Mouse (Mus musculus) small intestine, adult 2 months (tissue): ENCODE data around the gene Mgrn1. TPM values are rescaled to one million over a fixed set of nuclear protein-coding genes. Genes with fewer than 3 reads are reported as not detected.
A peak's percentile ranks its signal among the peaks of the same experiment; 100 is the strongest.

Experiments
- H3K27ac ChIP-seq: fragments of 200-500 bp; 2 replicates; pipeline ENCODE4 v1.5.1; 2012; ENCODE audit warnings: low read depth, low read length, control low read depth, inconsistent platforms; ENCODE audit not compliant: insufficient read depth
- H3K27me3 ChIP-seq: fragments of 200-500 bp; 2 replicates; pipeline ENCODE4 v1.6.1; 2012; ENCODE audit warnings: mild to moderate bottlenecking, moderate library complexity, low read length, inconsistent platforms; ENCODE audit not compliant: control insufficient read depth, insufficient read depth
- H3K36me3 ChIP-seq: fragments of 200-500 bp; 2 replicates; pipeline ENCODE4 v1.6.1; 2012; ENCODE audit warnings: mild to moderate bottlenecking, low read length, control low read depth, inconsistent platforms; ENCODE audit not compliant: control insufficient read depth, insufficient read depth
- H3K4me1 ChIP-seq: fragments of 200-500 bp; 2 replicates; pipeline ENCODE4 v1.6.1; 2012; ENCODE audit warnings: low read length, inconsistent platforms, mixed read lengths; ENCODE audit not compliant: control insufficient read depth, insufficient read depth, insufficient read length
- H3K4me3 ChIP-seq: fragments of 200-500 bp; 2 replicates; pipeline ENCODE4 v1.5.1; 2012; ENCODE audit warnings: low read depth, mild to moderate bottlenecking, control low read depth, inconsistent platforms, low read length, moderate library complexity
- CTCF ChIP-seq: fragments of 200-500 bp; IDR thresholded peaks from 2 replicates; pipeline ENCODE4 v1.5.1; 2012; ENCODE audit warnings: low read depth, mild to moderate bottlenecking, control low read depth, inconsistent platforms, low read length, moderate library complexity, mixed read lengths; ENCODE audit not compliant: insufficient replicate concordance, insufficient read length; ENCODE audit errors: extremely low read depth
- POLR2A ChIP-seq: fragments of 200-500 bp; IDR thresholded peaks from 2 replicates; pipeline ENCODE4 v1.6.1; 2012; ENCODE audit warnings: low read depth, mild to moderate bottlenecking, control low read depth, inconsistent platforms, low read length, moderate library complexity
- WGBS: fragments of 180-500 bp; shearing (Covaris S2); methylation state at CpG from one replicate; pipeline ENCODE4 v1.1.7; 2018; 5-methylcytosine and 5-hydroxymethylcytosine counted together
- polyA plus RNA-seq: library from polyadenylated mRNA; depleted of rRNA; stranded (reverse); fragments of >200 nt; gene quantifications from 2 replicates; pipeline ENCODE4 v1.2.3, GENCODE M21; 2012

The Mgrn1 gene
- polyA plus RNA-seq, 1 experiment, result 164 TPM

- H3K36me3 ChIP-seq, result peaks cover 48% of the 10 kb centered on the region
- 99% methylated on average over 2 of the region's 2 CpGs for WGBS
- no peak overlapping the region for H3K27ac ChIP-seq
- TF ChIP-seq POLR2A, result no peak
- no peak for TF ChIP-seq CTCF
- H3K27me3 ChIP-seq, result no peaks in the 10 kb centered on the region
- H3K4me1 ChIP-seq, result peaks cover 14% of the 10 kb centered on the region; the same call in 1 of the 2 replicates
- H3K4me3 ChIP-seq, result no peak overlapping the region
Observed at GRCm38 (mm10) chr16:4909745-4910144, 23.7 kb downstream of the Mgrn1 start.

GRCm38 (mm10) chr16:4910758-4911157 lies 24.7 kb downstream of the Mgrn1 start:
- 94% methylated on average over 8 of the region's 8 CpGs for WGBS
- H3K27me3 ChIP-seq, result no peaks in the 10 kb centered on the region
- no peak overlapping the region for H3K4me3 ChIP-seq
- H3K4me1 ChIP-seq, result peaks cover 8% of the 10 kb centered on the region; the same call in 1 of the 2 replicates
- H3K36me3 ChIP-seq, result peaks cover 52% of the 10 kb centered on the region
- H3K27ac ChIP-seq, result no peak overlapping the region
- TF ChIP-seq POLR2A (no peak), CTCF (no peak)

- H3K4me1 ChIP-seq, result peaks cover 8% of the 10 kb centered on the region; the same call in 1 of the 2 replicates
- no peaks in the 10 kb centered on the region for H3K27me3 ChIP-seq
- H3K36me3 ChIP-seq, result peaks cover 63% of the 10 kb centered on the region
- H3K27ac ChIP-seq, result no peak overlapping the region
- 77% methylated on average over 10 of the region's 10 CpGs for WGBS
- no peak overlapping the region for H3K4me3 ChIP-seq
- TF ChIP-seq CTCF, result no peak
Observed at GRCm38 (mm10) chr16:4912074-4912648, 26.1 kb downstream of the Mgrn1 start.

- Histone ChIP-seq H3K36me3 (peaks cover 61% of the 10 kb centered on the region), H3K4me3 (no peak overlapping the region), H3K4me1 (peaks cover 4% of the 10 kb centered on the region; the same call in 1 of the 2 replicates), H3K27me3 (no peaks in the 10 kb centered on the region), H3K27ac (peak overlapping the region; percentile 75)
- 78% methylated on average over 11 of the region's 11 CpGs for WGBS
- TF ChIP-seq POLR2A (no peak), CTCF (no peak)
Observed at GRCm38 (mm10) chr16:4912907-4913782, 27.1 kb downstream of the Mgrn1 start.

GRCm38 (mm10) chr16:4913783-4914735 lies 28.0 kb downstream of the Mgrn1 start:
- peak; percentile 85; the same call in 1 of the 2 replicates for TF ChIP-seq CTCF
- TF ChIP-seq POLR2A, result no peak
- H3K27ac ChIP-seq, result peak overlapping the region; percentile 75
- no peak overlapping the region for H3K4me3 ChIP-seq
- no peaks in the 10 kb centered on the region for H3K27me3 ChIP-seq
- WGBS, result 40% methylated on average over 12 of the region's 12 CpGs
- peaks cover 65% of the 10 kb centered on the region for H3K36me3 ChIP-seq
- peaks cover 4% of the 10 kb centered on the region; the same call in 1 of the 2 replicates for H3K4me1 ChIP-seq

- Histone ChIP-seq H3K4me1 (peaks cover 4% of the 10 kb centered on the region; the same call in 1 of the 2 replicates), H3K27me3 (no peaks in the 10 kb centered on the region), H3K4me3 (no peak overlapping the region), H3K27ac (no peak overlapping the region), H3K36me3 (peaks cover 56% of the 10 kb centered on the region)
- TF ChIP-seq CTCF, result no peak
- no peak for TF ChIP-seq POLR2A
- 79% methylated on average over 3 of the region's 3 CpGs for WGBS
Observed at GRCm38 (mm10) chr16:4915931-4916330, 29.9 kb downstream of the Mgrn1 start.
